Mouse (Mus musculus) liver, adult 2 months (tissue): ENCODE data around the gene Ahsg.
A peak's percentile ranks its signal among the peaks of the same experiment; 100 is the strongest.

Experiments
- CTCF ChIP-seq: fragments of 200-500 bp; IDR thresholded peaks from 2 replicates; pipeline ENCODE4 v1.5.1; 2011; ENCODE audit warnings: low read depth, low read length, control low read depth
- POLR2A ChIP-seq: fragments of 200-500 bp; IDR thresholded peaks from 2 replicates; pipeline ENCODE4 v1.6.1; 2011; ENCODE audit warnings: low read length, control low read depth; ENCODE audit not compliant: insufficient read depth; ENCODE audit errors: extremely low read depth

GRCm38 (mm10) chr16:22919971-22920854 lies 29.1 kb downstream of the Ahsg start:
- TF ChIP-seq POLR2A (0 out of 2 replicates have a peak, but pooled peaks have one; percentile 13), CTCF (no peak)
